In genomic region chr19:38043281-38043981, GRCm38 (mm10) we compare ENCODE assay signal across 8 mouse cellular contexts. TPM values are rescaled to one million over a fixed set of nuclear protein-coding genes. Genes with fewer than 3 reads are reported as not detected.
A peak's percentile ranks its signal among the peaks of the same experiment; 100 is the strongest.
DNase-seq lines count a peak whose midpoint lies in the region; ATAC-seq and TF ChIP-seq lines count a peak whose summit lies in the region.

Gene Myof (minus strand): TSS chr19:38043577.

- WGBS in intestine, embryonic 14.5 days: under 1% methylated on average over 28 of the region's 28 CpGs
- under 1% methylated on average over 28 of the region's 28 CpGs for WGBS in liver, embryonic 15.5 days (ENCODE audit: insufficient replicate concordance)

- H3K9ac ChIP-seq in intestine, embryonic 14.5 days (ENCODE audit: low read length): peak within 1 kb of the TSS; percentile 55
- H3K9ac ChIP-seq in liver, embryonic 15.5 days: no peak within 1 kb of the TSS

- ATAC-seq in intestine, embryonic 14.5 days (replicated peaks; ENCODE audit: low FRiP score, low TSS enrichment, low read depth): peak; percentile 82
- ATAC-seq in liver, embryonic 15.5 days (ENCODE audit: insufficient read depth): peak; percentile 37; the same call in 1 of the 2 replicates

- H3K4me3 ChIP-seq in layer of hippocampus, adult 2 months: peak within 1 kb of the TSS; percentile 53
- H3K4me3 ChIP-seq in brown adipose tissue, adult 24 weeks (ENCODE audit: insufficient read depth, low read depth, low read length): peak within 1 kb of the TSS; percentile 65
- H3K4me3 ChIP-seq in intestine, embryonic 14.5 days (ENCODE audit: low read depth, low read length): peak within 1 kb of the TSS; percentile 49
- peak within 1 kb of the TSS; percentile 49 for H3K4me3 ChIP-seq in liver, embryonic 15.5 days (replicated peaks)

- TF ChIP-seq CTCF in layer of hippocampus, adult 2 months (conservative IDR thresholded peaks at IDR 0.05): peak; percentile 75

- H3K27me3 ChIP-seq in intestine, embryonic 14.5 days (replicated peaks; ENCODE audit: control insufficient read depth, insufficient read depth, low read length): no peaks in the 10 kb centered on the region
- peaks cover 47% of the 10 kb centered on the region for H3K27me3 ChIP-seq in liver, embryonic 15.5 days

- DNase-seq in layer of hippocampus, adult 2 months (ENCODE audit: low spot score in 2 of 2): no peak
- DNase-seq in layer of hippocampus, postnatal 14 days (ENCODE audit: low spot score in 2 of 2): no peak
- no peak for DNase-seq in gonadal fat pad, adult 2 months (ENCODE audit: low read depth)
- DNase-seq in intestine, embryonic 14.5 days (ENCODE audit: low spot score): peak; percentile 80
- peak; percentile 49 for DNase-seq in neural tube, embryonic 10.5 days (ENCODE audit: extremely low spot score, low spot score)
- DNase-seq in urinary bladder, postnatal 4 days (ENCODE audit: low spot score in 2 of 2): peak; percentile 74 to 77

- no peaks in the 10 kb centered on the region for H3K36me3 ChIP-seq in intestine, embryonic 14.5 days (ENCODE audit: control insufficient read depth, insufficient read depth, low read length)
- no peaks in the 10 kb centered on the region for H3K36me3 ChIP-seq in liver, embryonic 15.5 days (replicated peaks)

- no peaks in the 10 kb centered on the region for H3K9me3 ChIP-seq in intestine, embryonic 14.5 days (ENCODE audit: control insufficient read depth, low read length)
- no peaks in the 10 kb centered on the region for H3K9me3 ChIP-seq in liver, embryonic 15.5 days (replicated peaks)

- H3K27ac ChIP-seq in layer of hippocampus, adult 2 months: no peak within 1 kb of the TSS; the same call in 1 of the 2 replicates
- peak within 1 kb of the TSS; percentile 57 for H3K27ac ChIP-seq in brown adipose tissue, adult 24 weeks (replicated peaks; ENCODE audit: low read depth, low read length)
- peak within 1 kb of the TSS; percentile 81 for H3K27ac ChIP-seq in intestine, embryonic 14.5 days (ENCODE audit: low read depth)
- H3K27ac ChIP-seq in liver, embryonic 15.5 days (replicated peaks): no peak within 1 kb of the TSS

- H3K4me2 ChIP-seq in intestine, embryonic 14.5 days (ENCODE audit: low read length): peak within 1 kb of the TSS; percentile 76
- peak within 1 kb of the TSS; percentile 61 for H3K4me2 ChIP-seq in liver, embryonic 15.5 days

- H3K4me1 ChIP-seq in brown adipose tissue, adult 24 weeks (ENCODE audit: control insufficient read depth, insufficient read depth, insufficient read length, low read length): no peaks in the 10 kb centered on the region
- H3K4me1 ChIP-seq in intestine, embryonic 14.5 days (replicated peaks; ENCODE audit: control insufficient read depth, insufficient read depth, low read length): peaks cover 6% of the 10 kb centered on the region
- H3K4me1 ChIP-seq in liver, embryonic 15.5 days (replicated peaks): no peaks in the 10 kb centered on the region; the same call in 1 of the 2 replicates

RNA-seq across cellular contexts. Expression of gene Myof, which starts in this region (rescaled TPM):
- total RNA-seq in layer of hippocampus, adult 2 months (2021): 1 to 10 TPM; 4.3 to 5.0 TPM
- total RNA-seq in layer of hippocampus, postnatal 14 days (2021): 1 to 10 TPM; 5.6 to 7.9 TPM
- 4.4 and 5.5 TPM in 2 replicates for polyA plus RNA-seq in brown adipose tissue, adult 24 weeks (2012; ENCODE audit: insufficient read depth, insufficient read length, missing spikeins)
- polyA plus RNA-seq in gonadal fat pad, adult 2 months (2012; rRNA removed): 41.2 and 51.6 TPM in 2 replicates
- 16.7 and 17.9 TPM in 2 replicates for polyA plus RNA-seq in intestine, embryonic 14.5 days (2014; fragmentation: Nextera tagmentation; extraction: Ambion mirVana)
- polyA plus RNA-seq in liver, embryonic 15.5 days (2015; fragmentation: Nextera tagmentation; extraction: Ambion mirVana): 1.1 and 1.6 TPM in 2 replicates

Comparison
In these comparisons a context has a peak if more than half of its experiments do, and no peak if none do; other contexts are left out.
1. DNase-seq: peak in intestine, embryonic 14.5 days (single experiment), neural tube, embryonic 10.5 days (single experiment) and urinary bladder, postnatal 4 days (2 of 2); none in layer of hippocampus, adult 2 months (0 of 2), layer of hippocampus, postnatal 14 days (0 of 2) and gonadal fat pad, adult 2 months (single experiment).
2. H3K27ac ChIP-seq: peak in brown adipose tissue, adult 24 weeks (single experiment) and intestine, embryonic 14.5 days (single experiment); none in layer of hippocampus, adult 2 months (single experiment) and liver, embryonic 15.5 days (single experiment).
3. Peak in every context shown above with its lines, with median percentiles within 50 percentile points of each other: H3K4me3 ChIP-seq.